ENCODE assay signal across 20 mouse cellular contexts in the genomic region with DNA sequence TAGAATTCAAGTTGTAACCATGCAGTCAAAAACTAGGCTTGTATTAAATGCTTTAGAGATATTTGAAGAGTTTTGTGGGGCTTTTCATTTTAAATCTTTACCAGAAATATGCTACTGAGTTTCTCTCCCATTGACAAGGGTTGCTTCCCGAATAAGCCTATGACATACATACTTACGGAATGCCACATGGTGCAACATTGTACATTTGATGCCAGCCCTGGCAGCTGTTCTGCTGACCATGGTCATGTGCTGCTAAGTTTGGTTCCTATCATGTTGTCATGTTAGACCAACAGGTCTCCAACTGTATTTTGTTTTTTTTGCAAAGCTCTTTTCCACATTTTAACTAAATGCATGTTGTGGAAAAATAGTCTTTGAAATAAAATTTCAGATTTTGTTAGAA.
A peak's percentile ranks its signal among the peaks of the same experiment; 100 is the strongest.
DNase-seq lines count a peak whose midpoint lies in the region; ATAC-seq lines count a peak whose summit lies in the region.
"Had no signal": no experiment of that assay in that cellular context is flagged by ENCODE, and none has a peak within 500 bp of the region (broad histone marks: within the 10 kb centered on the region; RNA-seq: fewer than 3 reads in every experiment).

No protein-coding gene starts in this region.

- ATAC-seq in embryonic facial prominence, embryonic 14.5 days (ENCODE audit: low read depth) = no peak; the same call in 1 of the 2 replicates
- ATAC-seq: forebrain, embryonic 15.5 days; Patski had no signal

- DNase-seq in embryonic facial prominence, embryonic 14.5 days (ENCODE audit: low spot score) = peak; percentile 50
- no peak for DNase-seq in embryonic facial prominence, embryonic 10.5 days (ENCODE audit: low spot score)
- DNase-seq in 3T3-L1 (ENCODE audit: low read depth, low spot score) = peak; percentile 12
- peak; percentile 46 to 73 for DNase-seq in gastrocnemius, adult 8-10 months (ENCODE audit: low spot score in 2 of 2)
- peak; percentile 27 to 54 for DNase-seq in heart, postnatal 14 days
- DNase-seq in urinary bladder, adult 18-20 months (ENCODE audit: low spot score in 2 of 2) = no peak
- no peak for DNase-seq in urinary bladder, postnatal 25 days (ENCODE audit: low spot score)
- DNase-seq: cerebellum, adult 11-12 months; cerebellum, postnatal 25 days; kidney, adult 9 months; kidney, postnatal 4 days; lung, adult 18-20 months; lung, postnatal 4 days; right cerebral cortex, postnatal 25 days; thymus, postnatal 14 days had no signal

- no peaks in the 10 kb centered on the region for H3K4me1 ChIP-seq in embryonic facial prominence, embryonic 14.5 days (ENCODE audit: control insufficient read depth, insufficient read depth, low read length)
- no peaks in the 10 kb centered on the region for H3K4me1 ChIP-seq in embryonic facial prominence, embryonic 10.5 days
- H3K4me1 ChIP-seq: forebrain, embryonic 15.5 days; heart, embryonic 15.5 days; limb, embryonic 15.5 days; midbrain, embryonic 10.5 days had no signal

- intact Hi-C loops in heart, postnatal 14 days (cut with DNase I) = no loop called here

- no peak overlapping the region for H3K4me2 ChIP-seq in embryonic facial prominence, embryonic 14.5 days (ENCODE audit: low read depth, low read length)
- H3K4me2 ChIP-seq: forebrain, embryonic 15.5 days; heart, embryonic 15.5 days; limb, embryonic 15.5 days had no signal

- no peak overlapping the region for H3K4me3 ChIP-seq in embryonic facial prominence, embryonic 14.5 days (ENCODE audit: low read depth, low read length)
- no peak overlapping the region for H3K4me3 ChIP-seq in embryonic facial prominence, embryonic 10.5 days
- H3K4me3 ChIP-seq: forebrain, embryonic 15.5 days; heart, embryonic 15.5 days; limb, embryonic 15.5 days; midbrain, embryonic 10.5 days had no signal

- H3K36me3 ChIP-seq in embryonic facial prominence, embryonic 14.5 days (ENCODE audit: control insufficient read depth, insufficient read depth, low read length) = no peaks in the 10 kb centered on the region
- H3K36me3 ChIP-seq in embryonic facial prominence, embryonic 10.5 days (replicated peaks) = no peaks in the 10 kb centered on the region
- H3K36me3 ChIP-seq: forebrain, embryonic 15.5 days; heart, embryonic 15.5 days; limb, embryonic 15.5 days; midbrain, embryonic 10.5 days had no signal

- H3K27me3 ChIP-seq in embryonic facial prominence, embryonic 14.5 days (replicated peaks; ENCODE audit: control insufficient read depth, insufficient read depth, low read length) = no peaks in the 10 kb centered on the region
- H3K27me3 ChIP-seq in embryonic facial prominence, embryonic 10.5 days (replicated peaks; ENCODE audit: low read depth, poor library complexity, severe bottlenecking) = no peaks in the 10 kb centered on the region
- H3K27me3 ChIP-seq: forebrain, embryonic 15.5 days; heart, embryonic 15.5 days; limb, embryonic 15.5 days had no signal

- no peak overlapping the region for H3K9ac ChIP-seq in embryonic facial prominence, embryonic 14.5 days (ENCODE audit: low read depth, low read length)
- H3K9ac ChIP-seq: forebrain, embryonic 15.5 days; heart, embryonic 15.5 days; limb, embryonic 15.5 days had no signal

- H3K27ac ChIP-seq in embryonic facial prominence, embryonic 14.5 days (replicated peaks; ENCODE audit: low read depth, low read length) = no peak overlapping the region
- H3K27ac ChIP-seq in embryonic facial prominence, embryonic 10.5 days (replicated peaks) = no peak overlapping the region
- H3K27ac ChIP-seq: forebrain, embryonic 15.5 days; heart, embryonic 15.5 days; limb, embryonic 15.5 days; midbrain, embryonic 10.5 days had no signal

- WGBS in embryonic facial prominence, embryonic 14.5 days = 77% methylated on average over 2 of the region's 2 CpGs
- WGBS in embryonic facial prominence, embryonic 10.5 days = 96% methylated on average over 2 of the region's 2 CpGs

- H3K9me3 ChIP-seq in embryonic facial prominence, embryonic 14.5 days (ENCODE audit: control insufficient read depth, low read length) = no peaks in the 10 kb centered on the region
- H3K9me3 ChIP-seq in embryonic facial prominence, embryonic 10.5 days = no peaks in the 10 kb centered on the region
- H3K9me3 ChIP-seq: forebrain, embryonic 15.5 days; heart, embryonic 15.5 days; limb, embryonic 15.5 days; midbrain, embryonic 10.5 days had no signal

Comparison
In these comparisons a context has a peak if more than half of its experiments do, and no peak if none do; other contexts are left out.
1. DNase-seq: peak in embryonic facial prominence, embryonic 14.5 days (single experiment), 3T3-L1 (single experiment), gastrocnemius, adult 8-10 months (2 of 2) and heart, postnatal 14 days (2 of 2); none in embryonic facial prominence, embryonic 10.5 days (single experiment), urinary bladder, adult 18-20 months (0 of 2) and urinary bladder, postnatal 25 days (single experiment).